In genomic region chr11:32676777-32677176, GRCm38 (mm10) we compare ENCODE assay signal across 13 mouse cellular contexts. TPM values are rescaled to one million over a fixed set of nuclear protein-coding genes. Genes with fewer than 3 reads are reported as not detected.
DNase-seq lines count a peak whose midpoint lies in the region; ATAC-seq lines count a peak whose summit lies in the region.
"Had no signal": no experiment of that assay in that cellular context is flagged by ENCODE, and none has a peak within 500 bp of the region (broad histone marks: within the 10 kb centered on the region; RNA-seq: fewer than 3 reads in every experiment).

No protein-coding gene starts in this region.

- no peaks in the 10 kb centered on the region for H3K9me3 ChIP-seq in forebrain, embryonic 16.5 days (ENCODE audit: control insufficient read depth, low read length)
- no peaks in the 10 kb centered on the region for H3K9me3 ChIP-seq in forebrain, embryonic 10.5 days
- H3K9me3 ChIP-seq: limb, embryonic 12.5 days; stomach, embryonic 15.5 days had no signal

- no peak overlapping the region for H3K9ac ChIP-seq in forebrain, embryonic 16.5 days (replicated peaks; ENCODE audit: low read depth, low read length)
- H3K9ac ChIP-seq: limb, embryonic 12.5 days; stomach, embryonic 15.5 days had no signal

- no peaks in the 10 kb centered on the region for H3K27me3 ChIP-seq in forebrain, embryonic 16.5 days (replicated peaks; ENCODE audit: control insufficient read depth, insufficient read depth, low read length)
- H3K27me3 ChIP-seq in forebrain, embryonic 10.5 days (ENCODE audit: poor library complexity, severe bottlenecking), result no peaks in the 10 kb centered on the region
- H3K27me3 ChIP-seq: limb, embryonic 12.5 days; stomach, embryonic 15.5 days had no signal

- no peaks in the 10 kb centered on the region for H3K36me3 ChIP-seq in forebrain, embryonic 16.5 days (ENCODE audit: control insufficient read depth, insufficient read depth)
- no peaks in the 10 kb centered on the region for H3K36me3 ChIP-seq in forebrain, embryonic 10.5 days (replicated peaks)
- H3K36me3 ChIP-seq: limb, embryonic 12.5 days; stomach, embryonic 15.5 days had no signal

- peak; percentile 47; the same call in 1 of the 2 replicates for ATAC-seq in forebrain, embryonic 16.5 days
- no peak for ATAC-seq in erythroblast, adult 5-6 weeks (replicated peaks; ENCODE audit: low FRiP score, poor library complexity, severe bottlenecking)

- H3K27ac ChIP-seq in forebrain, embryonic 16.5 days (ENCODE audit: low read length), result no peak overlapping the region
- no peak overlapping the region for H3K27ac ChIP-seq in forebrain, embryonic 10.5 days
- H3K27ac ChIP-seq: limb, embryonic 12.5 days; macrophage; stomach, embryonic 15.5 days had no signal

- peaks cover 16% of the 10 kb centered on the region for H3K4me1 ChIP-seq in forebrain, embryonic 16.5 days (replicated peaks; ENCODE audit: control insufficient read depth, insufficient read depth, low read length)
- H3K4me1 ChIP-seq in forebrain, embryonic 10.5 days, result peaks cover 27% of the 10 kb centered on the region

- no peak overlapping the region for H3K4me3 ChIP-seq in forebrain, embryonic 16.5 days (replicated peaks; ENCODE audit: low read length)
- no peak overlapping the region for H3K4me3 ChIP-seq in forebrain, embryonic 10.5 days
- H3K4me3 ChIP-seq: limb, embryonic 12.5 days; stomach, embryonic 15.5 days had no signal

- H3K4me2 ChIP-seq in forebrain, embryonic 16.5 days (ENCODE audit: low read length), result no peak overlapping the region
- H3K4me2 ChIP-seq: limb, embryonic 12.5 days; stomach, embryonic 15.5 days had no signal

- DNase-seq in forebrain, embryonic 10.5 days (ENCODE audit: extremely low spot score, low spot score), result no peak
- peak; percentile 16 for DNase-seq in retina, postnatal 1 day
- no peak for DNase-seq in retina, embryonic 14.5 days (ENCODE audit: low spot score)
- peak; percentile 29 for DNase-seq in heart, postnatal 4 days
- DNase-seq in right cerebral cortex, postnatal 25 days, result peak; percentile 66
- DNase-seq in kidney, postnatal 10 days, result no peak
- DNase-seq: B cell, adult 2 months; kidney, adult 18-20 months had no signal

- 64% methylated on average over 3 of the region's 3 CpGs for WGBS in forebrain, embryonic 16.5 days
- WGBS in forebrain, embryonic 10.5 days, result 60% methylated on average over 3 of the region's 3 CpGs

RNA-seq across cellular contexts. Expression of gene Fbxw11, which starts 34.3 kb away (rescaled TPM):
- 125 and 137 TPM in 2 replicates for polyA plus RNA-seq in forebrain, embryonic 16.5 days (2015; fragmentation: Nextera tagmentation; extraction: Ambion mirVana)
- polyA plus RNA-seq in forebrain, embryonic 10.5 days (2016; fragmentation: Nextera tagmentation; extraction: Ambion mirVana), result 87.0 and 90.8 TPM in 2 replicates
- 10 to 100 TPM; 77.1 to 77.3 TPM for total RNA-seq in heart, postnatal 4 days (2021)
- total RNA-seq in erythroblast, adult 5-6 weeks (2015; ENCODE audit: low replicate concordance), result 11.7 and 17.1 TPM in 2 replicates
- 10.7 and 12.9 TPM in 2 replicates for total RNA-seq in erythroblast, adult 5-6 weeks (2017; ENCODE audit: low replicate concordance)

Comparison
In these comparisons a context has a peak if more than half of its experiments do, and no peak if none do; other contexts are left out.
1. DNase-seq: peak in retina, postnatal 1 day (single experiment), heart, postnatal 4 days (single experiment) and right cerebral cortex, postnatal 25 days (single experiment); none in forebrain, embryonic 10.5 days (single experiment), retina, embryonic 14.5 days (single experiment) and kidney, postnatal 10 days (single experiment).
2. RNA of gene Fbxw11, which starts 34.3 kb away (total RNA-seq): 77.1 to 77.3 TPM in heart, postnatal 4 days; 10.7 to 17.1 TPM in erythroblast, adult 5-6 weeks; every median in the first group is over 4 times any median in the second.